Mouse (Mus musculus): ENCODE results near the gene Slc45a3. TPM values are rescaled to one million over a fixed set of nuclear protein-coding genes. Genes with fewer than 3 reads are reported as not detected.

The Slc45a3 gene
- polyA plus RNA-seq (2012; rRNA removed) = 1.6 and 2.0 TPM in 2 replicates

GRCm38 (mm10) chr1:131962606-131963084, at the start of gene Slc45a3:
Slc45a3 (plus strand) TSS chr1:131962967.
- H3K4me1 ChIP-seq (ENCODE audit: control insufficient read depth, insufficient read depth, low read length) = peaks cover 2% of the 10 kb centered on the region; the same call in 1 of the 2 replicates
- H3K4me3 ChIP-seq (ENCODE audit: insufficient read depth, low read length) = peak within 1 kb of the TSS; percentile 40
- no peak for TF ChIP-seq CTCF (IDR thresholded peaks at IDR 0.05; ENCODE audit: extremely low read depth, insufficient read depth, low read length)
- no peak for TF ChIP-seq POLR2A (IDR thresholded peaks at IDR 0.05; ENCODE audit: extremely low read depth, insufficient read depth, low read length)
- H3K27ac ChIP-seq (ENCODE audit: insufficient read depth, low read length) = no peak within 1 kb of the TSS

GRCm38 (mm10) chr1:131917634-131918033, 45.1 kb upstream of the Slc45a3 start:
- TF ChIP-seq POLR2A (IDR thresholded peaks at IDR 0.05; ENCODE audit: extremely low read depth, insufficient read depth, low read length) (no peak), CTCF (IDR thresholded peaks at IDR 0.05; ENCODE audit: extremely low read depth, insufficient read depth, low read length) (no peak)
- no peak overlapping the region for H3K27ac ChIP-seq (ENCODE audit: insufficient read depth, low read length)
- no peaks in the 10 kb centered on the region for H3K4me1 ChIP-seq (ENCODE audit: control insufficient read depth, insufficient read depth, low read length)
- H3K4me3 ChIP-seq (ENCODE audit: insufficient read depth, low read length) = no peak overlapping the region

GRCm38 (mm10) chr1:131919052-131919451, 43.7 kb upstream of the Slc45a3 start:
- TF ChIP-seq POLR2A (IDR thresholded peaks at IDR 0.05; ENCODE audit: extremely low read depth, insufficient read depth, low read length) (no peak), CTCF (IDR thresholded peaks at IDR 0.05; ENCODE audit: extremely low read depth, insufficient read depth, low read length) (no peak)
- Histone ChIP-seq H3K27ac (ENCODE audit: insufficient read depth, low read length) (no peak overlapping the region), H3K4me3 (ENCODE audit: insufficient read depth, low read length) (no peak overlapping the region), H3K4me1 (ENCODE audit: control insufficient read depth, insufficient read depth, low read length) (no peaks in the 10 kb centered on the region)

- TF ChIP-seq POLR2A (IDR thresholded peaks at IDR 0.05; ENCODE audit: extremely low read depth, insufficient read depth, low read length) = no peak
- no peak for TF ChIP-seq CTCF (IDR thresholded peaks at IDR 0.05; ENCODE audit: extremely low read depth, insufficient read depth, low read length)
- H3K4me3 ChIP-seq (ENCODE audit: insufficient read depth, low read length) = no peak overlapping the region
- no peak overlapping the region for H3K27ac ChIP-seq (ENCODE audit: insufficient read depth, low read length)
- no peaks in the 10 kb centered on the region for H3K4me1 ChIP-seq (ENCODE audit: control insufficient read depth, insufficient read depth, low read length)
Measured at GRCm38 (mm10) chr1:131922100-131922499, 40.7 kb upstream of the Slc45a3 start.

GRCm38 (mm10) chr1:131933471-131933870, 29.3 kb upstream of the Slc45a3 start:
- H3K4me1 ChIP-seq (ENCODE audit: control insufficient read depth, insufficient read depth, low read length) = no peaks in the 10 kb centered on the region
- no peak overlapping the region for H3K27ac ChIP-seq (ENCODE audit: insufficient read depth, low read length)
- no peak for TF ChIP-seq POLR2A (IDR thresholded peaks at IDR 0.05; ENCODE audit: extremely low read depth, insufficient read depth, low read length)
- no peak for TF ChIP-seq CTCF (IDR thresholded peaks at IDR 0.05; ENCODE audit: extremely low read depth, insufficient read depth, low read length)
- H3K4me3 ChIP-seq (ENCODE audit: insufficient read depth, low read length) = no peak overlapping the region

GRCm38 (mm10) chr1:131937659-131938305, 25.0 kb upstream of the Slc45a3 start:
- TF ChIP-seq POLR2A (IDR thresholded peaks at IDR 0.05; ENCODE audit: extremely low read depth, insufficient read depth, low read length) = no peak
- peak; percentile 92 for TF ChIP-seq CTCF (IDR thresholded peaks at IDR 0.05; ENCODE audit: extremely low read depth, insufficient read depth, low read length)
- Histone ChIP-seq H3K4me3 (ENCODE audit: insufficient read depth, low read length) (no peak overlapping the region), H3K4me1 (ENCODE audit: control insufficient read depth, insufficient read depth, low read length) (no peaks in the 10 kb centered on the region), H3K27ac (ENCODE audit: insufficient read depth, low read length) (no peak overlapping the region)

GRCm38 (mm10) chr1:131938811-131939210, 24.0 kb upstream of the Slc45a3 start:
- no peak overlapping the region for H3K27ac ChIP-seq (ENCODE audit: insufficient read depth, low read length)
- H3K4me3 ChIP-seq (ENCODE audit: insufficient read depth, low read length) = no peak overlapping the region
- H3K4me1 ChIP-seq (ENCODE audit: control insufficient read depth, insufficient read depth, low read length) = no peaks in the 10 kb centered on the region
- TF ChIP-seq POLR2A (IDR thresholded peaks at IDR 0.05; ENCODE audit: extremely low read depth, insufficient read depth, low read length) = no peak
- no peak for TF ChIP-seq CTCF (IDR thresholded peaks at IDR 0.05; ENCODE audit: extremely low read depth, insufficient read depth, low read length)

- TF ChIP-seq POLR2A (IDR thresholded peaks at IDR 0.05; ENCODE audit: extremely low read depth, insufficient read depth, low read length) = no peak
- no peak for TF ChIP-seq CTCF (IDR thresholded peaks at IDR 0.05; ENCODE audit: extremely low read depth, insufficient read depth, low read length)
- Histone ChIP-seq H3K4me3 (ENCODE audit: insufficient read depth, low read length) (no peak overlapping the region), H3K4me1 (ENCODE audit: control insufficient read depth, insufficient read depth, low read length) (no peaks in the 10 kb centered on the region), H3K27ac (ENCODE audit: insufficient read depth, low read length) (no peak overlapping the region)
Measured at GRCm38 (mm10) chr1:131940711-131941244, 22.0 kb upstream of the Slc45a3 start.

GRCm38 (mm10) chr1:131941501-131941900, 21.3 kb upstream of the Slc45a3 start:
- TF ChIP-seq POLR2A (IDR thresholded peaks at IDR 0.05; ENCODE audit: extremely low read depth, insufficient read depth, low read length) = no peak
- no peak for TF ChIP-seq CTCF (IDR thresholded peaks at IDR 0.05; ENCODE audit: extremely low read depth, insufficient read depth, low read length)
- Histone ChIP-seq H3K4me1 (ENCODE audit: control insufficient read depth, insufficient read depth, low read length) (no peaks in the 10 kb centered on the region), H3K4me3 (ENCODE audit: insufficient read depth, low read length) (no peak overlapping the region), H3K27ac (ENCODE audit: insufficient read depth, low read length) (no peak overlapping the region)
